Mouse (Mus musculus): Measurements from ENCODE around the gene Pank3.

Pank3 gene

DNA sequence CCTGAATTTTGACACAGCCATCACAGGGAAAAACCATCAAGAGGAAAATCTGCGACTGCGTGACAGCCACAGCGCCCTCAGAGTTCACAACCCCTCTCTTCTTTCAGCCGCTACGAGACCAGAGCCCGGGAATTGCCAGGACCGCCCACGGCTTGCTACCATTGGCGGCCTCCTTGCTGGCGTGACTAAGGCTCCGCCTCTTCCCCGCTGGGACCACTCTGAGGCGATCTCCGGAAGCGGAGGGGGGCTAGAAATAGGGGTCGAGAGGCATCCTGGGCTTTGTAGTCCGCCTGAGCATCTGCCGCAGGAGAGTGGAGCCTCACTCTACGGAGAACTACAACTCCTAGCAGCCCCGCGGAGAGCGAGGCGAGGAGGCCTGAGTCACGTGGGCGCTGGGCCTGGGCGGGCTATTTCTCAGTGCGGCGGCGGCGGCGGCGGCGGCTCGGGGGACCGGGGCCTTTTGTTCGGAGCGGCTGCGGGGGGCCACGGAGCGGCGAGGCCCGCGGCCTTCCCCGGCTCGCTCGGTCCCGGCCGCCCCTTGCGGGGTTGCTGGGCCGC, at the start of gene Pank3:
Gene Pank3, plus strand, starts transcription at position 297 of the 558 bp plus-strand sequence.
- peak; percentile 99 for ATAC-seq (ENCODE audit: low TSS enrichment)

- no peak for ATAC-seq (ENCODE audit: low TSS enrichment)
Observed at GRCm38 (mm10) chr11:35723876-35724275, 45.4 kb upstream of the Pank3 start.

DNA sequence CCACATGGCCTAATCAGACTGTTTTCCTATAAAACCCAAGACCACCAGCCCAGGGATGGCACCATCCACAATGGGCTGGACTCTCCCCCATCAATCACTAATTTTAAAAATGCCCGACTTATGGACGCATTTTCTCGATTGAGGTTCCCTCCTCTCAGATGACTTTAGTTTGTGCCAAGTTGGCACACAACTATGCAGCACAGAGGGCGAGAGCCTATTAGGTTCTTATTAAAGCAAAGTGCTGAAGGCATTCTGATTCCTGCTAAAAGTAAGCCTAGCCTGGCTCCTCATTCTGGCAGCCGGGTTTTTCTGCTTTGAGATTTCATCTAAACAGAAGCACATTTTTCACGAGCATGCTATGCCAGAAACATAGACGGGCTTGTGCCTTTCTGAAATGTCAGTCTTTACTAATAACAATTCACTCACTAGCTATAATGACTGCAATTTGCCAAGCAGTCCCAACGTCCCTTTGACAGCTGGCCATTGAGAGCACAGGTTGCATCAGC, 42.9 kb upstream of the Pank3 start:
- no peak for ATAC-seq (ENCODE audit: low TSS enrichment)

DNA sequence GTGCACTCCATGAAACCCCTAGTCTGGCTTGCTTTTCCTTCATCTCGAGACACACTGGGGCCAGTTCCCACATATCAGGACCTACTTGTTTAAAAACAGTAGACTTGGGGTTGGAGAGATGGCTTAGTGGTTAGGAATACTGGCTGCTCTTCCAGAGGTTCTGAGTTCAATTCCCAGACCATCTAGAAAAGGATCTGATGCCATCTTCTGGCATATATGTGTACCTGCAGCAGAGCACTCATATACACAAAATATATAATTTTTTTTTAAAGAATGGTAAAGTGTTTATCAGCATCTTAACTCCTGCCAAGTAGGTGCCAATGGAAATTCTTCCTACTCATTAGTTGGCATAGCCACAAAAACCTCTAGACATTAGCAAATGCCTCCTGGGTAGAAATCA, 41.1 kb upstream of the Pank3 start:
- ATAC-seq (ENCODE audit: low TSS enrichment): no peak

- ATAC-seq (ENCODE audit: low TSS enrichment): no peak
Observed at GRCm38 (mm10) chr11:35729186-35729585, 40.1 kb upstream of the Pank3 start.

DNA sequence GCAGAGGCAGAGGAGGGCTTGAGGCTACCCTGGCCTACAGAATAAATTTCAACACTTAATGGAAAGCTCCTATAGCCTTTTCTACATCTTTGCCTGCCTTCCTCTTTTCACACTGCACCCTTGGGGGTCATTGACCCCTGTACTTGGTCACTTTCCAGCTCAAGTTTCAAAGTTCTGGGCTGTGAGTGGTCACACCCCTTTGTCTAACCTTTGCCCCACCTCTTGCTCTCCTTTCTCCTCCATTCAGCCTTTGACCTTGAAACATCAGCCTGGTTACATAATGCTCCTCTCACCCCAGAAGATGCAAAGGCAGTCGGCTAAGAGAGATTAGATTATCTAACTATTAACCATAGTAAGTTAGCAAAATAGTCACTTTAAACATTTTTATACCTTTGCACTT, 36.9 kb upstream of the Pank3 start:
- ATAC-seq (ENCODE audit: low TSS enrichment): no peak

DNA sequence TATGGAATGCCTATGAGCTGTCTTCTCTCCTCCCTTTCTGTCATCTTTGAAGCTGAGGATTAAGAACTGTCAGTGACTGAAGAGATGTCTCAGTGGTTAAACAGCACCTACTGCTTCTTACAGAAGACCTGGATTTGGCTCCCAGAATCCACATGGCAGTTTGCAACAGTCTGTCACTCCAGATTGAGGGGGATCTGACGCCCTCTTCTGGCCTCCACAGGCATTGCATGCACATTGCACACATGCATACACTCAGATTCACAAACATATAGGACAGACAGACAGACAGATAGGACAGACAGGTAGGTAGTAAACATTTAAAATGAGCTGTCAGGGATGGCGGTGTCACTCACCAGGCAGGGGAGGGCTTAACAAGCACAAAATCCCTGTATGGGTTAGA, 32.5 kb upstream of the Pank3 start:
- no peak for ATAC-seq (ENCODE audit: low TSS enrichment)

GRCm38 (mm10) chr11:35737262-35737661, 32.0 kb upstream of the Pank3 start:
- ATAC-seq (ENCODE audit: low TSS enrichment): no peak

- no peak for ATAC-seq (ENCODE audit: low TSS enrichment)
Observed at GRCm38 (mm10) chr11:35738102-35738501, 31.2 kb upstream of the Pank3 start.

DNA sequence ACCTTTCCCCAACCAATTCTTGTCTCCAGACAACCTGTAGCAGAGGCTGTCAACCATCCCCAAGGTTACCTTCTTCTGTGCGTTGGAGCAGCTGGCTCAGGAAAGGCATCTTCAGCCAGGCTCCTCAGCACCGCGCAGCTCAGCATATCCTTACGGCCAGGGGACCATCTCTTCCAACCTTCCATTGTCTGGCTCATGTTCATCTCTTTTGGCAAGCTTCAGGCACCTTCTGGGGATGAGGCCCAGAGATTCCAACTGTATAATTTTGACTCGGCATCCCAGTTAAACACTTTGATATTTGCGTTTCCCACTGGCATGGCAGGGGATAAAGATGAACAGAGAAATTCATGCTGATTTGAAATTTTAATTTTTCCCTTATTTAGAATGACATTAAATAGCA, 25.7 kb upstream of the Pank3 start:
- peak; percentile 50 for ATAC-seq (ENCODE audit: low TSS enrichment)

DNA sequence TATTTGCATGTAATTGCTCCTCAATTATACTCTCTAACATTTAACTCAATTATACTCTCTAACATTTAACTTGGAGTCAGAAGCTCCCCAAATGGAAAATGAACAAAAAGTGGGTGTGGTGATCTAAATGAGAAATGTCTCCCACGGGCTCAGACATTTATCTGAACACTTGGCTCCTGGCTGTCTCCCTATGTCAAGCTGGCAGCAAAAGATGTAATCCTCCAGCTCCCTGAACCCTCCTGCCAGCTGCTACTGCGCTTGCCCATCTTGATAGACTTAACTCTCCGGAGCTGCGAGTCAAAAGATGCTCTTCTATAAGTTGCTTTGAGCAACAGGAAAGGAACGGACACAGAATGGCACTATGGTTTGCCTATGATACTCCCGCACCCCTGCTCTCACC, 24.7 kb upstream of the Pank3 start:
- ATAC-seq (ENCODE audit: low TSS enrichment): 0 out of 2 replicates have a peak, but pooled peaks have one; percentile 38

DNA sequence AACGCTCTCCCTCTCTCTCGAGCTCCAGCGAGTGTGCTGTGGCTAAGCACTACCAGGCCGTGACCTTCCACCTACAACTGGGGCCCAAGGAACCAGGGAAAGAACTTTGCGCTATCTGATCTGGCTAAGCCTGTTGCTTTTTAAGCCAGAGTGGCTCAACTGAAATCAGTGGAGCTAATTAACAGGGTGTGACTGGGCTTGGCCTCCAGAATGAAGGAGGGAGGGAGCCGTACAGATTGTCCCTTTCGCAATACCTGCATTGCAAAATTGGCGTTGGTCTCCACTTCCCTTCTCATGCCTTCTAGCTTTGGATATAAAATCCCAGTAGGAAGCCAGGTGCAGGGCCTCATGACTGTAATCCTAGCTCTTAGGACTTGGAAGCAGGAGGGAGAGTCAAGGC, 18.7 kb upstream of the Pank3 start:
- ATAC-seq (ENCODE audit: low TSS enrichment): no peak

DNA sequence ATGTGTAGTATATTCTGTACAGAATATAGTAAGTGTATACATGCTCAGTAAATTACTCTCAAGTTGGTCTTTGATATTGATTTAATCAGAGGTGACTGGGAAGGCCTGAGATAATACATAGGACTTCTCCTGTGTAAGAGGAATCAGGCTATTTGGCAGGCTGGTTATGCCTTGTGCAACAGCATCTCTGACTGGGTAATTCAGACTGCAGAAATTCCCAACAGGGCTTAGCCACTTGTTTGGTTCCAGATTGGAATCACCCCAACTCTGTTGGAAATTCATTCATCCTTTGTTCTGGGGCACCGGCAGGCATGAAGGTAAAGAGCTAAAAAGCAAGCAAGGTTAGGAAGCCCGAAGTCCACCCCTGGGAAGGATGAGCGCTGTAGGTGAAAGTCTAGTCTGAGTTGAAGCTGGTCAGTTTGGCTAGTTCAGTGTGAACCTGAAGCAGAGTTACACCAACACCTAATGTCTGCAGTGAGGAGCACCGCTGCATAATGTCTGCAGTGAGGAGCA, 14.3 kb upstream of the Pank3 start:
- no peak for ATAC-seq (ENCODE audit: low TSS enrichment)

DNA sequence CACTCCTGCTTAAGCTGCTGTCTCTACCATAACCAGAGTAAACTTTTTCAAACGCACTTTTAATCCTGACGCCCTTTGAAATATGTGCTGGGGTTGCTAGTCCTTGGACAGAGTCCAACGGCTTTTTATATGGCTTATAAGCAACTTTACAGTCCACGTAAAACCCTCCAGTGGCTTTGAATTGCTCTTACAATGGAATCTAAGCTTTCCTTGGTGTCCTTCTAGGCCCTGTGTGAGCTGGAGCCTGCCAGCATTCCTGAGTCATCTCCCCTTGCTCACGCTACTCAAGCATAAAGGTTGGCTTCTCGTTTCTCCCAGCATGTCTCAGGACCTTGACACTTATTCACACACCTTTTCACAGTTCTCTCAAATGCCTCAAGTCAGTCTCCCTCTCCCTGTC, 13.7 kb upstream of the Pank3 start:
- no peak for ATAC-seq (ENCODE audit: low TSS enrichment)

GRCm38 (mm10) chr11:35756411-35757303, 12.6 kb upstream of the Pank3 start:
- ATAC-seq (ENCODE audit: low TSS enrichment): peak; percentile 81

- ATAC-seq (ENCODE audit: low TSS enrichment): no peak
Observed at GRCm38 (mm10) chr11:35760001-35760626, 9.2 kb upstream of the Pank3 start.

DNA sequence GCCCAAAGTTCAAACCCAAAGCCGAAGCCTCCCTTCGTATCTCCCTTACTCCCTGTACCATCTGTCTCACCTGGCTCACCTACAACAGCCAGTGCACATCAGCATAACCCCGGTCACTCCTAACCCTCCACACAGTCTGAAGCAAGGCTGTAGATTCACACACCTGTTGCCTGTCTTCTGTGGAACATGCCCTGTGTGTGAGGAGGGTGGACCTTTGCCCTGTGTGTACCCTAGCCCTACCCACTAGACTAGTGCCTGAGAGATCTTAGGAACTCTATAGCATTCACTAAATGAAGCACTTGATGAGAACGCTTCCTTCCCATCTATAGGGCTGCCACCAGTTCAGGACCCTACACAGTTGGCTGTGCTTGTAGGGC, 8.7 kb upstream of the Pank3 start:
- no peak for ATAC-seq (ENCODE audit: low TSS enrichment)

GRCm38 (mm10) chr11:35766845-35767244, 2.4 kb upstream of the Pank3 start:
- ATAC-seq (ENCODE audit: low TSS enrichment): no peak

DNA sequence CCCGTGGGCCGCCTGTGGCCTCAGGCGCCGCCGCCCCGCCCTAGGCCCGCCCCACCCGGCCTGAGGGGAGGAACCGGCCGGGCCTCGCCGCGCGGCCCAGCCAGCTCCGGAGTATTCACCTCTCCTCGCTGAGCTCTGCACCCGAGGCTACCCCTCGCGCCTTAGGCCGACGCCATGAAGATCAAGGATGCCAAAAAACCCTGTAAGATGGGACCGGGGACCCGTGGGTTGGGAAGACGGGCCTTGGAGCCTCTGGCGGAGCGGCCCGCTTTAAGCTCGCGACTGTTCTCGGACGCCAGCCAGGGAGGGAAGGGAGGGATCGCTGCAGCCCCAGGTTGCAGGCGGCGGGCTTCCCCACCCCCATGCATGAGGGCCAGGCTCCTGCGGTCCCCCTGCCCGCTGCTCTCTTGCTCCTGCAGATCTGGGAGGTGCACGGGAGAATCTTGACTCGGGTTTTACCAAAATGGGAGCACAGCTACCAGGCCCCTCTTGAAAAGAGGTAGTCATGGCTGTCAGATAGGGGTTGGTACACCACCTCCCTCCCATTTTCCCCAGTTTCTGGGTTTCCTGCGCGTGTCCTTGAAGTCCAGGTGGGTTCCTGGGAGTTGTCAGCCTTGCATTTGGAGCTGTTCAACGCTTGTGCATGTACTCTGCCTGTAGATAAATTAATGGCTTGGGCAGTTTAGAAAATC, 608 bp downstream of the Pank3 start:
- peak; percentile 83 for ATAC-seq (ENCODE audit: low TSS enrichment)

DNA sequence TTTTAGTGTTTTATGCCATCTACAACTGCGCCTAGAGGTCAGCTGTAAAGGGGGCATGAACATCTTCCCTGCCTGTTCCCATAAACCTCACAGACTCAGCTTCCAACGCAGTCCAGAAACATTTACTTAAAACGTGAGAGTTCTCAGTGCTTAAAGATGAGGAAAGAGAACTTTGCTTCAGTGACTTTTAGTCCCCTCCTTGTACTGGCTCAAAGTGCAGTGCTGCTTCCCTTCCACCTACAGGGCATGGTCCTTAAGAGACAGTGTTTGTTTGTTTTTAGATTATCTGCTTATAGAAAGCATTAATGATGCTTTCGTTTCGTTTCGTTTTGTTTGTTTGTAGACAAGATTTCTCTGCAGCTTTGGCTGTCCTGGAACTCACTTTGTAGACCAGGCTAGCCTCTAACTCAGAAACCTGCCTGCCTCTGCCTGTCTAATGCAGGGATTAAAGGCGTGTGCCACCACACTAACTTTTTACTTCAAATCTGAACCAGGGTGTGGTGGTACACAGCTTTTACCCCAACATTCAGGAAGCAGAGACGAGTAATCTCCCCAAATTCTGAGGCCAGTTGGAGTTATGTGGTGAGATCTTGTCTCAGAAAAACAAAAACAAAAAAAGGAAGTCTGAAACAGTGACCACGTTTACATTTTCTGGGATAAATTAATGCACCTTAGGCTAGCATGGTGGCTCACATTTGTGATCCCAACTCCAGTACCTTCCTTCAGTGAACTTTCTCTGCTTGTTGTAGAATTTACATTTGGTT, 1.6 kb downstream of the Pank3 start:
- ATAC-seq (ENCODE audit: low TSS enrichment): no peak

DNA sequence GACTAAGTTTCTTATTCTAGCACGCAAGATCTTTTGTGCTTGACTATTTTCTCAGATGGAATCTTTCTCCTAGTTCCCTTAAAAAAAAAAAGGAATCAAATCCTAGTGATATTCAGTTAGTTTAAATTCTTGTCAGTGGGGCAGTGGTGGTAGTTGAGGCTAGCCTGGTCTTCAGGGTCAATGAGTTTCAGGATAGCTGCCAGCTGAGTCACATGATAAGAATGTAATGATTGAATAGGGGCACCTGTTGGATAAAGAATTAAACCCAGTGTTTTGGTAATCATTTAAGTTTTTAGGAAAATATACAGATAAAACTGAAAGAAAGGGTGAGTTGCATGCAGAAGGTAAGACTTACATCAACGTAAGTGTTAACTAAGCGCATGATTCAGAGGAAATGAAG, 6.3 kb downstream of the Pank3 start:
- ATAC-seq (ENCODE audit: low TSS enrichment): no peak
